Mouse (Mus musculus) spleen, embryonic (tissue): Measurements from ENCODE around the gene 9330182L06Rik.

Source experiments
- CTCF ChIA-PET: fragments of 350-600 bp; sonication (Branson Sonifier 250); formaldehyde crosslinking; loops from one replicate; lab custom pipeline; 2022; lab: Charles Lee

The 9330182L06Rik gene

GRCm38 (mm10) chr5:9525507-9525906 lies 259.6 kb downstream of the 9330182L06Rik start:
- CTCF ChIA-PET: no interaction called here
